Mouse (Mus musculus) CH12.LX (cell line): ENCODE results near the gene Gng12. TPM values are rescaled to one million over a fixed set of nuclear protein-coding genes. Genes with fewer than 3 reads are reported as not detected.

ENCODE experiments used
- DNase-seq: peaks from one replicate; pipeline ENCODE4 v3.0.0-alpha.2; 2013; ENCODE audit errors: extremely low read depth
- H3K27ac ChIP-seq: 2 replicates; pipeline ENCODE4 v1.5.1; 2012; ENCODE audit warnings: low read depth, mild to moderate bottlenecking, control low read depth, moderate library complexity; ENCODE audit not compliant: insufficient read depth
- H3K27me3 ChIP-seq: replicated peaks from 2 replicates; pipeline ENCODE3; 2012; ENCODE audit warnings: inconsistent platforms
- H3K36me3 ChIP-seq, 2 experiments: replicated peaks in 1 of 2; 2 replicates each; pipeline versions ENCODE3 to v1.6.1; 2012; ENCODE audit warnings: inconsistent platforms in 1 of 2, low read length in 1 of 2, mild to moderate bottlenecking in 1 of 2, mixed read lengths in 1 of 2, moderate library complexity in 1 of 2; ENCODE audit not compliant: control insufficient read depth in 1 of 2, insufficient read depth in 1 of 2
- H3K4me1 ChIP-seq, 2 experiments: 2 replicates each; pipeline ENCODE4 v1.6.1; 2012; ENCODE audit warnings: inconsistent platforms in 1 of 2, moderate library complexity in 1 of 2; ENCODE audit not compliant: insufficient read depth in 2 of 2, control insufficient read depth in 1 of 2
- H3K4me2 ChIP-seq: 2 replicates; pipeline ENCODE4 v1.6.1; 2012; ENCODE audit warnings: low read depth, mild to moderate bottlenecking, control low read depth; ENCODE audit not compliant: poor library complexity, insufficient read depth, severe bottlenecking
- H3K4me3 ChIP-seq, 3 experiments: fragments of 150-350 bp in 1 of 3; sonication (generic) in 1 of 3; replicated peaks in 1 of 3; 2 replicates each; pipeline versions ENCODE3 to v1.5.1; 2011 to 2012; ENCODE audit warnings: low read depth in 2 of 3, low read length in 2 of 3, mild to moderate bottlenecking in 2 of 3, moderate library complexity in 2 of 3, control low read depth in 1 of 3, improper control_type of control experiment in 1 of 3, inconsistent platforms in 1 of 3, mixed read lengths in 1 of 3; ENCODE audit not compliant: poor library complexity in 1 of 3
- H3K79me2 ChIP-seq: replicated peaks from 2 replicates; pipeline ENCODE4 v1.6.1; 2012; ENCODE audit warnings: mild to moderate bottlenecking, moderate library complexity; ENCODE audit not compliant: control insufficient read depth, poor library complexity, insufficient read depth, severe bottlenecking; ENCODE audit errors: extremely low read depth
- H3K9ac ChIP-seq: 2 replicates; pipeline ENCODE4 v1.6.1; 2012; ENCODE audit warnings: low read depth, mild to moderate bottlenecking, control low read depth, moderate library complexity; ENCODE audit not compliant: insufficient read depth
- H3K9me3 ChIP-seq: replicated peaks from 2 replicates; pipeline ENCODE3; 2012; ENCODE audit warnings: low read length, inconsistent platforms, mixed read lengths
- CTCF ChIP-seq, 2 experiments: IDR thresholded peaks in 1 of 2; conservative IDR thresholded peaks in 1 of 2; 2 replicates each; pipeline ENCODE4 v1.5.1; 2011 to 2012; ENCODE audit warnings: low read depth in 2 of 2, low read length in 2 of 2, improper control_type of control experiment in 1 of 2, inconsistent platforms in 1 of 2, mild to moderate bottlenecking in 1 of 2, moderate library complexity in 1 of 2
- EP300 ChIP-seq: IDR thresholded peaks from 2 replicates; pipeline ENCODE4 v1.6.1; 2011; ENCODE audit warnings: low read length, improper control_type of control experiment
- HCFC1 ChIP-seq: IDR thresholded peaks from 2 replicates; pipeline ENCODE4 v1.6.1; 2012; ENCODE audit warnings: low read depth, mild to moderate bottlenecking, inconsistent platforms, low read length, improper control_type of control experiment
- JUN ChIP-seq: IDR thresholded peaks from 2 replicates; pipeline ENCODE4 v1.6.1; 2011; ENCODE audit warnings: low read depth, mild to moderate bottlenecking, low read length, improper control_type of control experiment, moderate library complexity; ENCODE audit not compliant: insufficient read depth
- JUND ChIP-seq: conservative IDR thresholded peaks from 2 replicates; pipeline ENCODE4 v1.6.1; 2011; ENCODE audit warnings: low read depth, low read length, improper control_type of control experiment
- KAT2A ChIP-seq: IDR thresholded peaks from 2 replicates; pipeline ENCODE4 v1.6.1; 2012; ENCODE audit warnings: low read length, improper control_type of control experiment, inconsistent platforms; ENCODE audit not compliant: insufficient replicate concordance
- MAFK ChIP-seq: IDR thresholded peaks from 2 replicates; pipeline ENCODE4 v1.6.1; 2011; ENCODE audit warnings: low read length, improper control_type of control experiment; ENCODE audit not compliant: insufficient replicate concordance
- MAX ChIP-seq: IDR thresholded peaks from 2 replicates; pipeline ENCODE4 v1.6.1; 2011; ENCODE audit warnings: low read length, improper control_type of control experiment
- MAZ ChIP-seq: IDR thresholded peaks from 2 replicates; pipeline ENCODE4 v1.6.1; 2012; ENCODE audit warnings: low read depth, mild to moderate bottlenecking, inconsistent platforms, low read length, improper control_type of control experiment, moderate library complexity
- NELFE ChIP-seq: IDR thresholded peaks from 2 replicates; pipeline ENCODE4 v1.6.1; 2011; ENCODE audit warnings: low read depth, low read length, improper control_type of control experiment
- POLR2A ChIP-seq: IDR thresholded peaks from 2 replicates; pipeline ENCODE4 v1.6.1; 2011; ENCODE audit warnings: low read depth, mild to moderate bottlenecking, improper control_type of control experiment, low read length
- RAD21 ChIP-seq: IDR thresholded peaks from 2 replicates; pipeline ENCODE4 v1.6.1; 2011; ENCODE audit warnings: low read depth, mild to moderate bottlenecking, low read length, improper control_type of control experiment, moderate library complexity
- USF1 ChIP-seq: IDR thresholded peaks from 2 replicates; pipeline ENCODE4 v1.6.1; 2014; ENCODE audit warnings: low read depth, mild to moderate bottlenecking, inconsistent platforms, low read length, improper control_type of control experiment
- ZC3H11A ChIP-seq: IDR thresholded peaks from 2 replicates; pipeline ENCODE4 v1.6.1; 2012; ENCODE audit warnings: low read depth, mild to moderate bottlenecking, inconsistent platforms, low read length, improper control_type of control experiment
- ZKSCAN1 ChIP-seq: IDR thresholded peaks from 2 replicates; pipeline ENCODE4 v1.6.1; 2012; ENCODE audit warnings: low read depth, inconsistent platforms, low read length, improper control_type of control experiment, borderline replicate concordance
- dilution Hi-C: fragments of 300-500 bp; cut with MboI; formaldehyde crosslinking; loops from 2 replicates; pipeline ENCODE4 v1.14.3; 2020; ENCODE audit warnings: low sequenced_read_pairs; ENCODE audit not compliant: extremely low pct_unique_long_range_greater_than_20kb, extremely low pct_ligation_motif_present
- in situ Hi-C: fragments of 300-500 bp; cut with MboI; formaldehyde crosslinking; loops from 3 replicates; pipeline ENCODE4 v1.14.3; 2019; ENCODE audit warnings: low sequenced_read_pairs, low pct_ligation_motif_present, low pct_unique_long_range_greater_than_20kb, mixed read lengths
- polyA plus RNA-seq: library from polyadenylated mRNA; unstranded; fragments of >175 nt; gene quantifications from 2 replicates; pipeline ENCODE4 v1.2.1, GENCODE M21; 2012; ENCODE audit warnings: low read depth; ENCODE audit not compliant: insufficient read length
- total RNA-seq, 2 experiments: library from RNA; depleted of rRNA; stranded (reverse); fragments of 300-350 nt in 1 of 2; fragments of >200 nt in 1 of 2; gene quantifications; 2 replicates each; pipeline ENCODE4 v1.2.3; 2012 to 2014

Gng12 gene
- total and polyA plus RNA-seq, 3 experiments = 3.9 to 20.8 (median 12.2) TPM

DNA sequence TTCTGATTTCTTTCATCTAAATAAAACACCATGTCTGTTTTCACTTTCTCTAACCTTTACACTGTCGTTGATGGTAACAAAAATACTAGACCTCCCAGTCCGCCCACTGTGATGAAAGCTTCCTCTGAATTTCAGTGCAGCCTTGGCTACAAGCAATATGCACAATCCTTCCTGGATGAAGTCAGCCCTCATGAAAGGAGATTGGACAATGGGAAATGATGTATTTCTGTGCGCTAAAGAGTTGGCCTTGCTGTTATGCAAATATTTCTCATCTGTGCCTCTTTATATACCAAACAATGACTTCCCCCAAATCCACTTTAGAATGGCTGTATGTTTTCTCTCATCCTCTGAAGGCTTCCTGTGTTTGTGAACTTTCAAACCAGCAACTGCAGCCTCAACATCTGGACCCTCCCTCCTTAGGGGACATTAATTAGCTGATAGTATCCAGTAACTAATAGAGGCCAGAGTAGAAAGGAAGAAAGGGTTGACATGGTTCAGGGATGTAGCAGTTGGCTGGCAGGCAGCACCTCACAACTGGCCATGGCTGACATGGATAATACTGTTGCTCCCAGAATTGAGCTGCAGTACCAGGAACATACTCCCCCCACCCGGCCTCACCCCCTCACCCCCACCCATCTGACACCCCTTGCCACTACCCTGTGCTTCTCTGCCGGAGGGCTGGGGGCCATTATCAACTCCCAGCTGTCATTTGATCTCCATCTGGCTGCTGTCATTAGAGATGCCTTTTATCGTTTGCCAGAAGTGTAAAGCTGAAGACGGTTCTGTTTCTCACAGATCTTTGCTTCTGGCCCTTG lies 152.9 kb downstream of the Gng12 start:
- no peak for DNase-seq
- in situ Hi-C loops = no loop called here
- Histone ChIP-seq H3K4me3 (no peak overlapping the region), H3K36me3 (no peaks in the 10 kb centered on the region), H3K9me3 (no peaks in the 10 kb centered on the region), H3K27me3 (no peaks in the 10 kb centered on the region), H3K9ac (no peak overlapping the region), H3K27ac (no peak overlapping the region), H3K4me1 (peaks cover 0 to 3% of the 10 kb centered on the region in 2 experiments; a peak in 1 of 4 replicates), H3K79me2 (no peaks in the 10 kb centered on the region), H3K4me2 (no peak overlapping the region)
- no peak for TF ChIP-seq KAT2A
- TF ChIP-seq NELFE = no peak
- TF ChIP-seq JUND = no peak
- no peak for TF ChIP-seq JUN
- TF ChIP-seq USF1 = no peak
- no peak for TF ChIP-seq MAZ
- TF ChIP-seq CTCF (conservative IDR thresholded peaks at IDR 0.05 in 1 of 2, IDR thresholded peaks at IDR 0.05 in 1 of 2; ENCODE audit: low read depth in 2 of 2, low read length in 2 of 2) = no peak
- TF ChIP-seq MAFK = no peak
- no peak for TF ChIP-seq EP300
- TF ChIP-seq HCFC1 = no peak
- TF ChIP-seq ZKSCAN1 = no peak
- TF ChIP-seq MAX = no peak
- TF ChIP-seq ZC3H11A = no peak
- TF ChIP-seq RAD21 = no peak
- TF ChIP-seq POLR2A = no peak
- dilution Hi-C loops = no loop called here

DNA sequence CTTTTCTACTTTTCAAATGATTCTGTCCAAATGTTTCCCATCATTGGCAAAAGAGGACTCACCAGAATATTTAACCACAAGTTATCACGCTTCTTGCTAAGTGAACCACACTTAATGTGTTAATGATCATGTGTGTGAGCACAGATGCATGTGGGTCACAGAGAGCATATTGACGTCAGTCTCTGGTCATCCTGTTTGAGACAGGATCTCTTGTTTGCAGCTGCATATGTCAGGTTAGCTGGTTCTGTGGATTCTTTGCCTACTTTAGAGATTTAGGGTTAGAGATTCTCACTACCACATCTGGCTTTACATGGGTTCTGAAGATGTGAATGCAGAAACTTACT lies 153.5 kb downstream of the Gng12 start:
- no peak overlapping the region for H3K9ac ChIP-seq
- dilution Hi-C loops = no loop called here
- no peaks in the 10 kb centered on the region for H3K27me3 ChIP-seq
- H3K27ac ChIP-seq = no peak overlapping the region
- no peak for TF ChIP-seq JUN
- TF ChIP-seq, all 38 proteins: peak for 0
- Histone ChIP-seq H3K36me3 (no peaks in the 10 kb centered on the region), H3K4me2 (no peak overlapping the region), H3K9me3 (no peaks in the 10 kb centered on the region), H3K79me2 (no peaks in the 10 kb centered on the region), H3K4me3 (no peak overlapping the region), H3K4me1 (peaks cover 0 to 3% of the 10 kb centered on the region in 2 experiments; a peak in 1 of 4 replicates)
- no peak for DNase-seq
- in situ Hi-C loops = no loop called here
